Mouse (Mus musculus): Measurements from ENCODE around the gene Gcgr. TPM values are rescaled to one million over a fixed set of nuclear protein-coding genes. Genes with fewer than 3 reads are reported as not detected.
"Not testable (repeated sequence)": the region's sequence is repeated elsewhere in the genome, so short reads cannot be mapped to it uniquely, and the experiment has no call there.

Gene Gcgr
- total RNA-seq, 2 experiments from 2014 or later = 0.31 TPM; not detected in 1

DNA sequence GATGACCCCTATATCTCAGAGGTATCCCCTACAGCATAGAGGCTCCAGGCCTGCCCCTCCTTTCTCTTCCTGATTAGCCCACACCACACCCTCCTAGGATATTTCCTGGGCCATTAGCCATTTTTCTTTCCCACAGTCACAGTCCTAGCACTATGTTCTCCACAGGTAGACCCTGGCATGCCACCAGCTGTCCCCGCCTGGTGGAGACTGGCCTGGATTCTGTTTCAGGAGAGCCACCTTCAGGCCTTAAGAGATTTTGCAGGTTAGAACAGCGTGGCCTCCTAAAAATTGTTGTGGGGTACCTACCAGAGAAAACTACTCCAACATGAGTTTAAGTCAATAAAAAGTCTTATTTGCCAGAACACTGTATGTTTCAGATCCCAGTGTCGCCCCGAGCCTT, 23.6 kb upstream of the Gcgr start:
- DNase-seq = no peak

DNA sequence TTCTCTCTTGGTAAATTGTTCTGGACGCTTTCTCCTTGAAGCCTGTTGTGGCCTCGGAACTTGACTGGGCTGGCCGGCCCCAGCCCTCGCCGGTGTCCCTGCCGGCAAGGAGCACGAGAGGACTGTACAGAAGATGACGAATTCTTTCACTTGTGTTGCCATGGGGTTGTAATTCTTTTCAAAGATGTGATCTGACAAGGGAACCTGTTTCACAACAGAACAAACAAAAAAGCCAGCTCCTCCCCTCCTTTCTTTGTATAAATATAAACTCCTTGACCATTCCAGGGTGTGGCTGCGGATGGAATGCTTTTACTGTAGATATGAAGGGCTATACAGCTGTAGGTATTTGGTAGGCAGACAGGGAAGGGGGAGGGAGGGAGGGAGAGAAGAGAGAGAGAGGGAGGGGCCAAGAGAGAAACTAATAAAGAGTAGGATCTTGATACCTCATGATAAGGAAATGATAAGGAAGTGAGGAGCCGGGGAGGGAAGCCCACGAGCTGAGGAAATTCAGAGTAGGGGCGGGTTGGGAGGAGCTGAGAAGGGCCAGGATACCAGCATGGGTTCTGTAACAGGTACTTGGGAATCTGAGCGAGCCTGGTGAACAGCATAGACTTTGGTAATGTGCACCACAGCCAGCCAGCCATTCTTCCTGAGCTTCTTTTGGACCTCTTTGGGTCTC, 22.7 kb upstream of the Gcgr start:
- no peak for DNase-seq

DNA sequence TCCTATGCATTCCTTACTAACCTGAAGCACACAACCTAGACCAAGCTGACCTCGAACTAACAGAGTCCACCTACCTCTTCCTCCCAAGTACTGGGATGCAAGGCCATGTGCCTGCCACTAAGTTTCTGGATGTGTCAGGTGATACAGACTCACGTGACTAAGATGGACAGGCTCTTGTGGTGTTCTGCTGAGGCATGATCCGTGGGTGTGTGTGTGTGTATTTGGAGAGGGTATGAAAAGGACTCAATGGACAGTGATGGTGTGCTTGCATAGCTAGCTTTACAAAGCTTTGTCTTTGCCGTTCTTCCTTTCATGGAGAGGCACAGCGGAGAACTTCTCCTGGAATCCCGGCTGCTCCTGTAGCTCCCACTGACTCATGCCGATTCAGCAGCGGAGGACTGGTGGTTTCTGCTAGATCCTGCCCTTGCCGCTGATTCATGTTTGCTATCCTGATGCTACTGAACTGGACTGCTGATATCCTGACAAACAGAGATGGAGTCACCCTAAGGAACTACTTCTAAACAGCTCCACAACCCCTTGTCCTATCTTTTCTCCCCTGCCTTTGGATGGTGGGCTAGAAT, 22.1 kb upstream of the Gcgr start:
- DNase-seq = no peak

DNA sequence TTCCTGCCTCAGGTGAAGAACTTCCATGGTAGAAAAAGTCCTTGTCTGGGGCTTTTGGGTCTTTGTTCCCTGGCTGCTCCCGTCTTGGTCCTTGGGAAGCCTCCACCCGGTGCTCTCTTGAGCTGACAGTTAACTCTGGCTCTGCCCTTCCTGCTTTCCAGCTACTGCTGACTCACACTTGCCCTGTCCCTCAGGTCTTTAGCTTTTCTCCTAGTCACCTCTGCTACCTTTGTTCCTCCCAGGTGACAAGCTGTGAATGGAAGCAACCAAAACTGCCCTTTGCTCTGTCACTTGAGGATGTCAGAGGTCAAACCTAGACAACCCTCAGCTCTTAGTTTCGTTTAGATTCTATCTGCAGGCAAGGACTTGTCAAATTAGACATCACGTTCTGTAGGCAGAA, 20.6 kb upstream of the Gcgr start:
- no peak for DNase-seq

DNA sequence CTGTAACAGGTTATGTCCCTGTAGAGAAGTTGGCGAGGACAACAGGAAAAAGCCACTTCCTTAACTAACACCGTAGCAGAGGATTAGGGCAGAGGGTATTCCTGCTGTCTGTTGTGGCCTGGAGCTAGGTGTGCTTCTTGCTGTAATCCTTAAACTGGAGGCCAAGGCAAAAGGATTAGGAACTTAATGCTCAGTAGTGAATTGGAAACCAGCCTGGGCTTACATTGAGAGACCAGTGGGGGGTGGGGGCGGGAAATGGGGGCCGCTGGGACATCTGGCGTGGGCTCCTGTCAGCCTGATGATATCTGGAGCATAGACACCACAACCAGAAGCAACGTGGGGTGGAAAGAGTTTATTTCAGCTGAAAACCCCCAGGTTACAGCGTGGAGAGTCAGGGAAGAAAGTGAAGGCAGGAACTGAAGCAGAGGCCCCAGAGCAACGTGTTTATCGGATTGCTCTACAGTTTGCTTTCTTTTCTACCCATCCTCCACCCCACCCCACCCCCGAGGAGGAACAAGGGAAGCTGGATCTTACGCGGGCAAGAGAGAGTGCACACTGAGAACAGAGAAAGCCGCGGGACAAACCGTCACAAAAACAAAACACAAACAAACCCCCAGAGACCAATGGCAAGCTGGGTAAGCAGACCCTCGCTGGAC, 20.0 kb upstream of the Gcgr start:
- no peak for DNase-seq

DNA sequence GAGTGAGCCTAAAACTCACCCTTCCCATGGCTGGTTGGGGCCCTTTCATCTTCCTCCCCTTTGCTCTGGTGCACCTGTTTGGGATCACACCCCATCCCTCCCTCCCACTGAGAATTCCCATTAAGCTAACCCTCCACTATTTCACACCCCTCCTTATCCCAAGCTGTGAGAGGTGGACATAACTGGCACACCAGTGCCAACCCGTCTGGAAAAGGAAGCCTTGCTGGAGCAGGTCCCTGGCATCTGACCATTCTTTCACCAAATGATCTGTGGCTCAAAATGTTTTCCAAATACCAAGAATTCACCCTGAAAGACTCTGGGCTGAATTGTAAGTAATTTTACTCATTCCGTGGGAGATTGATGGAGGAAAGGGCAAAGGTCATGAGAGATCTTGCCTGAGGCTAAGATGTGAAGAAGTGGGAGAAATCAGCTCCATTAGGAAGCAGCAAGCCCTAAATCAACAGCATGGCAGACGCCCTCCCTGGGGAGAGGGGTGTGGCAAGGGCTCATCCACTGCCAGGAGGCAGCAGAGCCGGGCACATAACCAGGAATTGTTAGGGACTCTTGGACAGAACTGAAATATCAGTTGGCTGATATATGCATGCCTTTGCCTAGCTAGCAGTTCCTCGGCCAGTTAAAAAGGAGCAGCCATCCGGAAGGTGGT, 17.6 kb upstream of the Gcgr start:
- no peak for DNase-seq

DNA sequence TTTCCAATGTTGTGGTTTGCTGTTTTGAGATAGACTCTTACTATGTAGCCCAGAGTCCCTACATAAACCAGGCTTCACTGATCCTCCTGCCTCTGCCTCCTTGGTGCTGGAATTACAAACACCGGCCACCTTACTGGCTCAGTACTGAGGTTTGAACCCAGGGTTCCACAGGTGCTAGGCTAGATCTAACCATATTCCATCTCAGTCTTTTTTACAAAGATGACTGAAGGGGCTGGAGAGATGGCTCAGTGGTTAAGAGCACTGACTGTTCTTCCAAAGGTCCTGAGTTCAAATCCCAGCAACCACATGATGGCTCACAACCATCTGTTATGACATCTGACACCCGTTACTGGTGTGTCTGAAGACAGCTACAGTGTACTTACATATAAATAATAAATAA, 16.2 kb upstream of the Gcgr start:
- not testable (repeated sequence) for DNase-seq

DNA sequence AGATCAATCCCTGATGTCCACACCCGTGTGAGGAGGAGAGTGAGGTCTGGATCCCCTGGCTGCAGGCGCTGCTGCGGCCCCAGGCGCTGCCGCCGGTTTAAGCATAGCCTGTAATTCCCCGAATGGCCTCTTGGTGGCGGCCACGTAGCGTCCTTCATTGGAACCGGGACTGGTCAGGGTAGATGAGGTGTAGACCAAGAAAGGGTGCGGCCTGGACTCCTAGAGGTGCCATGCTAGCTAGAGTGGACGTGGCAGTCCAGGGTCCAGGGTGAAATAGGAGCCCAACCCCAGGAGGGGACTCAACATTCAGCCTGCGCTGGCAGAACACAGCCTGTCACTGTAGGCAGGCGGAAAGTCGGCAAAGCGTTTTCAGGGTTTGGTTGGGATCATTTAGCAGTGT, 14.9 kb upstream of the Gcgr start:
- DNase-seq = peak; percentile 81

DNA sequence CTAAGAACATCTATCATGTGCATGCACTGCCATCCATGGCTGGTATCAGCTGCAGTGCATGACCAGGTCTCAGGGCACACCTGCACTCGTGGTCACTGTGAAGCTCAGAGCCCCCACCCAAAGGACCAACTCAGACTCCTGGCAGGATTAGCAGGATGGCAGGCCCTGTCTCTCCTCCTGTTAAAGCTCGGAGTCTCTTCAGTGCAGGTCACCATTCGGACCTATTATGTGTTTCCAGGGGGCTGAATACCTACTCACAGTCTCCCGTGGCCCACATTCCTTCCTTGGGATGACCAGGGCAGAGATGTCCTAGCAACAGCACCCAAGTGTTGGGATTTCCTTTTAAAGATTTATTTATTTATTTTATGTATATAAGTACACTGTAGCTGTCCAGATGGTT, 13.4 kb upstream of the Gcgr start:
- DNase-seq = no peak

DNA sequence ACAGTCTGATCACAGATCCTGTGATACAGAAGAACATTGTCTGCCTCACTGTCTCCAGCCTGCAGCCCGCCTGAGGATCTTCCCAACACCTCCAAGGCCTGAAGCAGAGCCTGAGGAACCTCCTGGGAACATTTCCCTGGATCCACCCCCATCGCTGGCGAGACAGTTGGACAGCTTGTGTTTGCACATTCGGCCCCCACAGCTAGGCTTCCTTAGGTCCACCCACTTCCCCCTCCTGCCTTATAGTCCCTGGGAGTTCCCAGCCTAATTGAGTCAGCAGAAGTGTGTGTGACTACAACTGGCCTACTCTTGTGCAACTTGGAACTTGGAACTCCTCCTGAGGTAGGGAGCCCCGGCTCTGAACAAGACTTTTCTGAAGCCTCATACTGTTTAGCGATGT, 12.5 kb upstream of the Gcgr start:
- DNase-seq = peak; percentile 66

DNA sequence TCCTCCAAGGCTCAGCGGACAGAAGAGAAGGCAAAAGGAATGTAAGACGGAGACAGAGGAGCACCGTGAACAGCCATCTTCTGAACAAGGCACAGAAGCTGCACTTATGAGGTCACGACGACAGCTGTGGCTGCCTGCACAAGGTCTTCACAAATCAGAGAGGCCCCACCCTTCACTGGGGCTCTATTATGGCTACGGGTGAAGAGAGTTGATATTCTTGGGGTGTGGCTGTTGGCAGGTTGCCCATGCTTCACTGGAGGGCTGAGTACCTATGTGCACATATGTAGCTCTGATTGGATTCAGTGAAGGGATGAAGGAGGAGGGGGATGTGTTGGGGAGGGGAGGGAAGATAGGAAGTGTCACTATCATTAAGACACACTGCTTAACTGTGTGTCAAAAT, 11.9 kb upstream of the Gcgr start:
- DNase-seq = no peak

DNA sequence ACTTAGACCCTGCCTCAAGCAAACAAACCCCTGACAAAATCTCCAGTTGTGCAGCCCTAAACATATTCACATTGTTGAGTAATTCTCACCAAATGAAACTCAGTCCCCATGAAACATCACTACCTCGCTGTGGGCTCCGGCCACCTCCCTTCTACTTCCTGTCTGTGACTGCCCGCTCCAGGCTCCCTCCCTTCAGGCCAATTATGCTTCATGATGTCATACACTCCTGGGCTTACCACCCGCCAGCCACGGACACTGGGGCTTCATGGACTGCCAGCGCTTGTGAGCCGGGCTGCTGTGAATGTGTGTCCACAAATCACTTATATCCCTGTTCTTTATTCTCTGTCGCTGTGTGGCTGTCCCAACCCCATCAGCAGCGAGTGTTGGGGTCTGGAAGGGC, 10.8 kb upstream of the Gcgr start:
- DNase-seq = peak; percentile 68

DNA sequence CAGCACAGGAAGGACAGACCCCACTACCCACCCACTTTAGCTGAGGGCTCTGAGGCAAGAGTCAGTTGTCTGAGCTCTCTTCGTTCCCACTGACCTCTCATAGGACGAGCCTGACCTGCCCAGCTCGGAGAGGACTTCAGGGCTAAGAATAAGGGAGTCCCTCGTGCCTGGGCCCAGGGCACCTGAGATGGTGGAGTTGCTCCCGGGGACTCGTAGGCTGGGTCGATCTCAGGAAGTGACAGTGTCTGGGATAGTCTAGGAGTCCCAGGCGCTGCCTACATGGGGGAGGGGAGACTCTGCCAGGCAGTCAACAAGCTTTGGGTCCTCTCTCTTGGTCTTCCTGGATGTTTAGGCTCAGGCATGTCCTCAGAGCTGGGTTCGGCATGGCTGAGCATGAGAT, 10.0 kb upstream of the Gcgr start:
- DNase-seq = no peak

DNA sequence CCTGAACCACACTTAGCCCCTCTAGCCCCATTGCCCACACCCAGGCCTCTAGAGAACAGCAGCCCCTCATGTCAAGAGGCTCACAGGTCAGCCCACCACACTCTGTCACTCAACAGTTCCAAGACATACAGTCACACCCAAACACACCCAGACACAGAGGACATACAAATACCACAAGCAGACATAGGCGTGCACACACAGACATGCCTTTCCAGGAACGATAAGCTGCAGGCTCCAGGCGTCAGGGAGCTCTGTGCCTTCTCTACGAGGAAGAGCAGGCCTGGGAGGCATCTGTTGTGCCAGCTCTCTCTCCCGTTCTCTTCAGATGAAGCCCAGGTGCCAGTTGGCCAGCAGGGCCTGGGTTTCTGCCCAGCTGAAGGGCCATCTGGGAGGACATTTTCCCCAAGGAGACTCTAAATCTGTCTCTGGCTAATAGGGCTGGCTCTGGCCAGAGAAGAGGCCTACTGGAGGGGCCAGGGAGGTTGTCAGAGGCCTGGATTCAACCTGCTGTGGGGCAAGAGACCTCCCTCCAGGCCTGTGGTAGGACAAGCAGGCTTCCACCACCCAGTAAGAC, 9.4 kb upstream of the Gcgr start:
- DNase-seq = peak; percentile 82

DNA sequence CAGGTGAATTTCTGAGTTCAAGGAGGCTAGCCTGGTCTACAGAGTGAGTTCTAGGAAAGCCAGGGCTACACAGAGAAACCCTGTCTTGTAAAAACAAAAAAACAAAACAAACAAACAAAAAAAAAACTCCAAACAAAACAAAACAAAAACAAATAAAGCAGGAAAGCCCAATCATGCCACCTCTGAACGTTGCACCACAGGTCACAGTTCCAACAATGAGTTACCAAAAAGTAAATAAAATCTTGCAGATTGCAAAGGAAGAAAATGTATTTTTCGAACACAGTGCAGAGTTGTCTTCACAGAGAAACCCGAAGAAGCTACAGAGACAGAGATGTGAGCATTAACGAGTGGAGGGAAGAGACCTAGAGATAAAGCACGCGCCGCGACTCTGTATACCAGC, 7.9 kb upstream of the Gcgr start:
- no peak for DNase-seq

DNA sequence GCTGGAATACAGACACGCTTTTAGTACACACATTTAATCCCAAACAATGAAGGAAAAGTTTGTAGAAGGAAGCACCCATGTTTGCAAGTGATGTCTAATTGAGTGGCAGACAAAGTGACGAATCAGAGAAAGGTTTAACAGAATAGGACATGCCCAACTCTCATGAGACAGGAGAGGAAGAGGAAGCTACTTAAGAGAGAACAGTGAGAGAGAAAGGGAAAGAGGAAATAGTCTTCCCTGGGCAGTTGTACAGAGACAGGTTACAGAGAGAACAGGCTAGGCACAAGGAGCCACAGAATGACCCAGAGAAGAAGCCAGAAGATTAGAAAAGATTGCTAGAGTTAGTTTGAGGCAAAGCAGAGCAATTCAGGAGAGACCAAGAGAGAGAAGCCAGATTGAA, 4.5 kb upstream of the Gcgr start:
- DNase-seq = no peak

DNA sequence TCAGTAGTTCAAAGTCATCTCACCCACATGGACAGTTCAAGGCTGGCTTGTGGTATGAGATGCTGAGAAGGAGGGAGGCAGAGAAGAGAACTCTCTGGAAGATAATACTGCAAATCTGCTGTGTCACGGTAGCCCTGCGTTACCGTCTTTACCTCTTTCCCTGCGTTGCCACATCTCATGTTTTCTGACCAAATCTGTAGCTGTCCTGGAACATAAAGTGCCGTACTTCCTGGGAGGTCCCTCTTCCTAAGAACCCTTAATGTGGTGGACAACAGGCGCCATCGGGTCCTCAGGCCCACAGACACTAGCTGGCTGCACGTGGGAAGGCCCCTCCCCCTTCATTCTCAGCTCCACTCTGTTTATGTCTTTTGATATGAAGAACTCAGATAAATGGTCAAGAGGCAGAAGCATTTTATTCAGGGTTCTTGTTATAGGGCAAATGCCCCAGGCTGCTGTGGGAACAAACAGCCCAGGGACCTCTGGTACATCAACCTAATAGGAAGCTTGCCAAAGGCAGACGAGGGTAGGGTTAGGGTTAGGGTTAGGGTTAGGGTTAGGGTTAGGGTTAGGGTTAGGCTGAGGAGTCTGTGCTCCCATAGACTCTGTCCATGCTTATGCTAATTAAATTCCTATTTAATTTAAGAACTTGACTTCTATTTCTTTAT, 2.7 kb upstream of the Gcgr start:
- DNase-seq = no peak

DNA sequence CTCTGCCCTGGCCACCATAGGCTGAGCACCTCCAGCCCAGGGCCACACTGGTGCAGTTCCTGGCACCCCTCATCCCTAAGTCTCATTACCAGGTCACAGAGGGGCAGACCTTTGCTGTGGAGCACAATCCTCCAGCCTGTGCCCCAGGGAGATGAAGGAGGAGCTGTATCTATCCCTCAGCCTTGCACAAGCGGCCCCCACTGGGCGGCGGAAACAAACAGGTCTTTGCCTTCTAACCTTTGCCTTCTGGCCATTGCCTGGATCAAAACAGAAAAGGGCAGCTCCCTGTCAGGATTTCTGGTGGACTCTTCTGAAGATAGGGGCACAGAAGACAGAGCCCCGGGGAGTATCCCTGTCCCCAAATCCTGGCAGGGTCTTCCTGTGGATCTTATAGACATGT, 1.6 kb upstream of the Gcgr start:
- no peak for DNase-seq

DNA sequence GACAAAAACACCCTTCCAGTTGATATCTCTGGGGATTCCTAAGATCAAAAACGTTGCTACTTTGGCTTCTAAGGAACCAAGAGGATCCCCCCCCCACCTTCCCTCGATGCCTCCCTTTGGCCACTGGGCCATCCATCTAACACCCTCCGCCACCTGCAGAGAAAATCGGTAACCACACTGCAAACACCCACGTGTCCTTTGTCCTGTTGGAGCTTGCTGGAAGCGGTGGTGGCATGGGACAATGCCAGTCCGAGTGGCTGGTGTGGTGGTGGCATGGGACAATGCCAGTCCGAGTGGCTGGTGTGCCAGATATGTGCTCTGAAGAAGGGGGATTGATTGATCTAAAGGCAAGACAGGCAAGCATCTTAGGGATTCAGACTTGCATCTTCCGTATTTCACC, 1.1 kb downstream of the Gcgr start:
- DNase-seq = no peak

DNA sequence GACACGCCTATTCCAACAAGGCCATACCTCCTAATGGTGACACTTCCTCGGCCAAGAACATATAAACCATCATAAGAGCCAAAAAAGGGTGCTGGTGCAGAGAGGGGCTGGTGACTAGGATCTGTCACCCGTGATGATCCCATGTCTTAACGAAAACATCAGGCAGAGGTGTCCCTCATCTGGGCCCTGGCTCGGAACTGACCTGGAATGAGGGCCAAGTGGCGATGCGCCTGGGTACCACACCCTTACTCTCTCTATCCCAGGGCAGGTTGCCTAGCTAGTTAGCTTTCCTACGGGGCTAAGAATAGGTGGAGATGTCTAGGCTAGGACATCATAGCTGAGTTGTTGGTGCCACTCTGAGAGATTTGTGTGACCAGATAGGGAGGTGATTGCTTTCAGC, 3.6 kb downstream of the Gcgr start:
- no peak for DNase-seq

DNA sequence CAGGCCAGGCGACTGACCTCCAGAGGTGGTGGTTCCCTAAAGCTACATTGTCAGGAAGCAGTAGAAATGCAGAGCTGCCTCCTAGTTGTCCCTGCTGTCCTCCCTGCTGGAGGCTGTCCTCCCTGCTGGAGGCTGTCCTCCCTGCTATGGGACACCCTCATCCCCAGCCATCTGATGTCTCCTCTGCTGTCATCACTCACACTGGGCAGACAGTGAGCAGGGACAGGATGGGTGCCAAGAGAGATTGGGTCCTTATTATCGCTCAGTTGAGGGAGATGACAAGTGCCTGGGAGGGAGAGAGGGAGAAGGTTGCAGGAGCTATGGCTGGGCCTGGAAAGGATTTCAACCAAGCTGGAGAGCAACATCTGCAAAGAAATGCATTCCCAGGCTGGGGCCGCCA, 4.6 kb downstream of the Gcgr start:
- DNase-seq = no peak

DNA sequence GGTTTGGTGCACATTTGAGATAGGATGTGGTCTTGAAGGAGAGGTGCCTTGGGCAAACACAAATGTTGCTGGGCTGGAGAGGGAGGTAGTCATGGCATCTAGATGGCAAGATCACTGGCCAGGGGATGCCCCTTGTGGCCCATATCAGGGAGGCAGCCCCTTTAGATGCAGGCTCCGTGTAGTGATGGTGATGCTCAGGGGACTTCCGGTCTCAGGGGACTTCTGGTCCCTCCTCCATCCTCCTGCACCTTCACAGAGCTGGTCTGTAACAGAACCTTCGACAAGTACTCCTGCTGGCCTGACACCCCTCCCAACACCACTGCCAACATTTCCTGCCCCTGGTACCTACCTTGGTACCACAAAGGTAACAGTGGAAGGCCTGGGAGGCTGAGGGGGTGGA, 5.3 kb downstream of the Gcgr start:
- no peak for DNase-seq

DNA sequence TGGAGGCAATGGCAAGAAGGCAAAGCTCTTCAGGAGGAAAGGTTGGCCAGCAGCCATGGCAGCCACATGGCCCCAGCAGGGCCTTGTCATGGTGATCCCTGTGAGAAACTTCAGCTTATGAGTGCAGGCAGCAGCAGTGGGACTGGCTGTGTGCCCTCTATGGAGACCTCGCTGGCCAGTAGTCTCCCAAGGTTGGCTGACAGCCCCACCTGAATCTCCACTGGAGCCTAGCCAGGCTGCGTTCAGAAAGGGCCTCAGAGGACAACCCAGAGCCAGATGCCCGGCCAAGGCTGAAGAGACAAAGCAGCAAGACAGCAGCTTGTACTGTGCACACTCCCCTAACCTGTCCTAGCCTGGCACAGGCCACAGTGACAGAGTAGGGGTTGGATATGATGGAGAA, 8.0 kb downstream of the Gcgr start:
- DNase-seq = peak; percentile 83

Data from gastrocnemius, postnatal 25 days (tissue).